Mouse (Mus musculus) mature B cell (primary cell): ENCODE data around the gene Wnk2.

Experiments
- in situ Hi-C: fragments of 300-500 bp; cut with MboI; formaldehyde crosslinking; loops from 2 replicates; pipeline ENCODE4 v1.14.3; 2019

The Wnk2 gene

GRCm38 (mm10) chr13:49042371-49042770 is 105.4 kb downstream of the Wnk2 start:
- in situ Hi-C loops = no loop called here

DNA sequence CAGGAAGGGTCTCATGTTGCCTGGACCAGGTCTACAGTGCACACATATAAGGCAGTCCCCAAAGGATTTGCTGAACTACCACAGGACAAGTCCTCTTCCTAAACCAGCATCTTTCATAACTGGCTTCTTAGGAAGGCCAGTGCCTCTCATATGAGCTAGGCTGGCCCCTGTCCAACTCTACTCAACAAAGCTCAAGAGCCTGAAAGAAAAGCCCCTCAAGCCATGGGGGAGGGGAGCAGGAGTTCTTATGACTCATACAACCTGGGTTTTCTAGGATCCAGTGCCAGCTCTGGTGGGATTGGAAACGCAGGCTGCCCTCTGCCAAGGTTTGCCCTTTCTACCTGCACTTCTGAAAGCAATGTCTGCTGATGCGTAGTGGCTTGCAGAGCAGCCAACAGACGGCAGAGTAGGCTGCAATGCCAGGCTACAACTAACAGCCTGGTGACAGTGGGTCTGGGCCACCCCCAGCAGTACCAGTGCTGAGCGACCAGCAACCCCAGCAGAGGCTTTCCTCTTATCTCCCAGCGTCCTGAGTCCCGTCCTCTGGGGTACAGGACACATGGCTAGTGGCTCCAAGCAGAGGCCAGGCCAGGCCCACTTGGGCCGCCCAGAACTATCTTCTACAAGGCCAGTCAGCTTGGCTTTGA is 110.8 kb downstream of the Wnk2 start:
- in situ Hi-C loops = no loop called here

DNA sequence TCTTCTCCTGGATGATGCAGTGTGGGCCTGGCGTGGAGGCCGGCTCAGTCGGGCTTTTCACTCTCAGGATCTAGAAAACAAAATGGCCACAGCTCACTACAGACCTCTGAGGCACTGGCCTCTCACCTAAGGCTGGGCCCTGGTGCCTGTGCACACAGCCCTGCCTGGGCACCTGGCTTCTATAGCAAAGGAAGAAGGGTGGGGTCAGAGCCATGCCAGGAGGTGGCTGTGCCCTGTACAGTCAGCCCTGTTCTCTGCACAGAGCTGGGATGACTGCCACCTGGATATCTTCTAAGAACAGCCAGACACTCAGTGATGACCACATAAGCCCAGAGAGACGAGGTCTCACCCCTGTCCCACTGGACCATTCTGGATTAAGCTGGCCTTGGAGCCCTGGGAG is 111.4 kb downstream of the Wnk2 start:
- in situ Hi-C loops = no loop called here

GRCm38 (mm10) chr13:49031029-49031428 is 116.8 kb downstream of the Wnk2 start:
- in situ Hi-C loops = no loop called here

GRCm38 (mm10) chr13:49028757-49029539 is 118.9 kb downstream of the Wnk2 start:
- in situ Hi-C loops = no loop called here

DNA sequence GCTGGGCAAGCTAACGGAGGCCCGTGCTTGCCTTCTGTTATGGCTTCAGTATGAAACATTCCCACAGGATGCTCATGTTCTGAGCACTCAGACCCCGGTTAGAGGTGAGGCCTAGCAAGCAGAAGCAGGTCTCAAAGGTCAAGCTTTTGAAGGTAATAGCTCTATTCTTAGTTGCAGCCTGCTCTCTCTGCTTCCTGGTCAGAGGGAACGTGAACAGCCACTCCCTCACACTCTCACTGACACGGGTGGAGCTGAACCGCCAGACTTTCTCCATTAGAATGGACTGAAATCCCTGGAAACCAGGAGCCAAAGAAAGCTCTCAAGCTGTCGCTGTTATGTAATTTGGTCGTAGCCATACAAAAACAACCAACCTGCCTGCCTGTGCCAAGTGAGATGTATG is 120.8 kb downstream of the Wnk2 start:
- in situ Hi-C loops = no loop called here

GRCm38 (mm10) chr13:49025521-49025920 is 122.3 kb downstream of the Wnk2 start:
- in situ Hi-C loops = no loop called here

DNA sequence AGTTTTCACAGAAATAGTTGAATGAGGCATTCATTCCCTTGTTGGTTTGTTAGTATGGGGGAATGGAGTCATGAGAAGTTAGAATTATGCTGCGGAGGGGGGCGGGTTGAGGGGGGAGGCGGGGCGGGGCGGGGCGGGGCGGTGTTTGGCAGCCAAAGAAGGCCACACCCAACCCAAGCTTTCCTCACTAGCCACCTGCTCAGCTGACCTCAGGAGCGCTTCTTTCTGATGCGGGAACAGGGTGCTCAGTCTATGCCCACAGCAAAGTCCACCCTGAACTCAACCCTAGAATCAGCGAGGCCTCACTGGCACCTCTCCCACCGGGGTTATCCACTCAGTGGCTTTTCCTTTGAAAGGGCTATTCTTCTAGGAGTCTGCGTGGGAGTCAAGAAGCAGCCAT is 123.1 kb downstream of the Wnk2 start:
- in situ Hi-C loops = loop anchor here (25.0 kb wide), 1 partner anchor 362 kb away; the partner anchor contains the start of gene Barx1

DNA sequence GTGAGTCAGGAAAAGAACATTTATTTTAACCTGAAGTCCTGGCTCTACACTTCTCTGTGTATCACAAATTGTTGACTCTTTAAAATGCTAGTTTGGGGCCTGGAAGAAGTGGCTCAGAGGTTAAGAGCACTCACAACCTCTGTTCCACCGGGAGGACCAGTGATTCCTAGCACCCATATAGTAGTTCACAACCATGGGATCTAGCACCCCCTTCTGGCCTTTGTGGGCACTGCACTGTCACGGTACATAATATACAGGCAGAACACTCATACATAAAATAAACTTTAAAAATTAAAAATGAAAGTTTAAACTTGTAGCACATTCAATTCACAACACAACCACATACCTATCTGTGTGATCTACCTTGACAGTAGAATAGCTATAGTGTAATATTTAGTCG is 126.1 kb downstream of the Wnk2 start:
- in situ Hi-C loops = loop anchor here (25.0 kb wide), 1 partner anchor 359 kb away; the partner anchor contains the start of gene Barx1

DNA sequence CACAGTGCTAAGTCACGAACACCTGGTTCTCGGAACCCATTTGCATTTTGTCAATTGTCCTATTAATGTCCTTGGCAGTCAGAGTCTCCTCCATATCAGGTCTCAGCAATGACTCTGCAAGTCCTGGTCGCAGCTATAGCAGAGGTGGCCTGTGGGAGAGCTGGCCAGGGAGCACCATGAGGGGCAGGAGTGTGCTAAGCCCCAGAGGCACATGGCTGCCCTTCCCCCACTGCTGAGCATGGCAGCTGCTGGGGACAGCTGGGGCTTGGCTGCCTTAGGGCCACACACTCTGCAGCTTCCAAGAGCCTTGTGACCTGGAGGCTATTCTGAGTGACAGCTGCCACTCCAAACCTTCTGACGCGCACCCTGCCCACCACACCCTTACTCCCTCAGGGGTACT is 127.7 kb downstream of the Wnk2 start:
- in situ Hi-C loops = loop anchor here (25.0 kb wide), 1 partner anchor 358 kb away; the partner anchor contains the start of gene Barx1

- in situ Hi-C loops = loop anchor here (25.0 kb wide), 1 partner anchor 355 kb away; the partner anchor contains the start of gene Barx1
Observed at GRCm38 (mm10) chr13:49017375-49017774, 130.4 kb downstream of the Wnk2 start.

DNA sequence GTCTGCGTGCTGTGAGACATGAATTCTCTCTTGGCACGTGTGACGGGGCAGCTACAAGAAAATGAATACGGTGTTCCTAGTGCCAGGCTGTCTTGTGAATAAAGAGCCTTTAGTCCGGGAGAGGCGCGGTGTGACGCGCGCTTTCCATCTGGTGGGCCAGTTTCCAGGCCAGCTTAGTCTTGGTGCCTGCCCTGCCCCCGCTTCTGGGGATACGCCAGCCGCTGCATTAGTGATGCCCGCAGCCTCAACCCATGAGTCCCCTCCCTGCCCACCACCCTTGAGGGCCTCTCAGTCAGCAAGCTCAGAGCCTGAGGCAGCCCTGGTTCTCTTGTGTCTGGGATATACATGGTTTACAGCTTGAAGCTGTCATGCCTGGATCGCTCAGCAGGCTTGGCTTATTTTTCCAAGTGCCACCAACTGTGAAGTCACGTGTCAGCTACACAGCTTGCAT is 131.5 kb downstream of the Wnk2 start:
- in situ Hi-C loops = loop anchor here (25.0 kb wide), 1 partner anchor 354 kb away; the partner anchor contains the start of gene Barx1

- in situ Hi-C loops = loop anchor here (25.0 kb wide), 1 partner anchor 353 kb away; the partner anchor contains the start of gene Barx1
Observed at GRCm38 (mm10) chr13:49015366-49016306, 132.2 kb downstream of the Wnk2 start.

DNA sequence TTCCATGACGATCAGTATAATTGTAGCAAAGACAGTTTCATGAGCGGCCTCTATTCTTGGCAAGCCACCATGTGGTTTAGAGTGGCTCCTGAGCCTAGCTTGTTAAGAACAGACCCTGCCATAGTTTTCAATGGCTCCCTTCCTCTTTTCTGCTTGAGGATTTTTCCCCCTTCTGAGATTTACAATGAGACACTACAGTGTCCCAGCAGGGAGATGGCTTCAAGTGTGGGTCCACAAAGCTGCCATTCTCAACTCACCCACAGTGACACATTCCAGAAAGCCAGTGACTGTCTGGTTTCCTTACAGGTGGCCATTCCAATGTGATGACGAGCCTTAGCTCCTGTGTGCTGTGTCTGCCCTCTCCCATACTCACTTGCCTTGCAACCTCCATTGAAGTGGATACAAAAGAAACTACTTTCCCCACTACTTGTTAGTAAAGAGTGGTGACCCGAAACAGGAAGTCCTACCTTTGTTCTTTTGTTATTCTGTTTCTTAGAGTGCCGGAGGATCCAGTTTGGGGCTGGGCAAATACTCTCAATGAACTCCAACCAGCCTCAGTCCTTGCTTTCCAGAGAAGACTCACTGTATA is 134.5 kb downstream of the Wnk2 start:
- in situ Hi-C loops = loop anchor here (25.0 kb wide), 1 partner anchor 351 kb away; the partner anchor contains the start of gene Barx1

DNA sequence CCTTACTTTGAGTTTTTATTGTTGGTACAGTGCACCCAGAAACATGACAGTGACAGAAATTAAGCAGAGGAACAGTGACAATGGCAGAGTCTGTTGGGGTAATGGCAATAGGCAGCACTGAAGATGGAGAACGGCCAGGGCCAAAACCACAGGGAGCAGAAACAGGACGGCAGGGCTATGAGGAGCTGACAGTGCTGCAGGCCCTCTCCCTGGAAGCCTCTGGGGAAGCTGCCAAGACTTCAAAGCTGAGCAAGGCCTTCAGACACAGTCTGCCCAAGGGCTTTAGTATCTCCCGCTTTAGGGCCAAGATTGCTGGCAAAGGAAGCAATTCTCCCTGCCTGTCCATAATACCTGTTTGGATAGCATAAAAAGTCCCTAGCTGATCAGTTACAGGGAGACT is 146.1 kb downstream of the Wnk2 start:
- in situ Hi-C loops = loop anchor here (25.0 kb wide), 1 partner anchor 339 kb away; the partner anchor contains the start of gene Barx1

GRCm38 (mm10) chr13:48998591-48998990 is 149.2 kb downstream of the Wnk2 start:
- in situ Hi-C loops = no loop called here

DNA sequence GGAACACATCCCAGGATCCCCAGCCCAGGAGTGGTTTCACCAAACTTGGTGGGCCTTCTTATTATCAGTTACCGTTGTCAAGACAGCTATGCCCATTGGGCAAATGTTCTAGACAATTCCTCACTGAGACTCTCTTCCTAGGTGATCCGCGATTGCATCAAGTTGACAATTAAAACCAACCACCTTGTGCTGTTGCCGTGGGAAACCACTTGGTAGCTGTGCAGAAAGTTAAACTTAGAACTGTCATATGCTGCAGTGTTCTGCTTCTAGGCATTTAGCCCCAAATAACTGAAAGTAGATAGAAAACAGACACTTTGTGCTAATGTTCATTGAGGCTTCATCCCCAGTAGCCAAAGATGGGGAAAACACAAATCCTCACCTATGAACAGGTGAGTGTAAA is 151.1 kb downstream of the Wnk2 start:
- in situ Hi-C loops = no loop called here

- in situ Hi-C loops = no loop called here
Observed at GRCm38 (mm10) chr13:48994903-48995302, 152.9 kb downstream of the Wnk2 start.

DNA sequence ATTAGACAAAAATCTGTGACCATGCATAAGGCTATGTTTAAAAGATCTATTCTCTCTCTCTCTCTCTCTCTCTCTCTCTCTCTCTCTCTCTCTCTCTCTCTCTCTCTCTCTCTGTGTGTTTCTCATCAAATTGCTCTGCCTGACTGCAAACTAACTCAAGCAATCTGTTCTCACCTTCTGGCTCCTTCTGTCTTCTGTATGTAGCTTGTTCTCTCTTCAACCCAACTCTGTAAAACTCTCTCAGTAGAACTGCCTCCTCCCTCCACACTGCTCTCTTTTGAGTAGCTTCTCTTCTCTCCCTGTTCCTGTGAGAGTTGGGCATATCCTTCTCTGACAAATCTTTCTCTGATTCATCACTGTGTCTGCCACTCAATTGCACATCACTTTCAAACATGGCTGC is 154.9 kb downstream of the Wnk2 start:
- in situ Hi-C loops = no loop called here

DNA sequence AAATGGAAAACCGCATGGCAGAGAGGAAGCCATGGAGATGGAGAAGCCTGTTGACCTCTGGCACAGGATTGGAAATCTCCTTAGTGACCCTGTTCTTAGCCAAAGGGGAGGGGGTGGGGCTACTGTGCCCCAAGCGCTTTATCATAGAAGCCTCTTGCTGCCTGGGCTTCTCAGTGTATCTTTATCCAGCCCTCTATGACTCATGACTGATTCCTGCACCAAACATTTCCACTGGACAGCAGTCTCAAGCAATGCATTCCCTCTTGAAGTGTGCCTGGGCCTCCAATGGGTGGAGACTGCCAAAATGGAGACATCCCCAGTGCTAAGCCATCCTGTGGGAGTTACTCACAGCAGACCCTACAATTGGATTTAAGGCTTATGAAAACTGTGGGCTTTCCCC is 157.7 kb downstream of the Wnk2 start:
- in situ Hi-C loops = no loop called here
